Mouse (Mus musculus) layer of hippocampus, postnatal 36 days (tissue): ENCODE results near the gene Aox4. TPM values are rescaled to one million over a fixed set of nuclear protein-coding genes. Genes with fewer than 3 reads are reported as not detected.

ENCODE experiments used
- DNase-seq, 2 experiments: peaks; one replicate each; pipeline ENCODE4 v3.0.0; 2022
- total RNA-seq, 2 experiments: library from RNA; stranded (reverse); gene quantifications; 2 replicates each; pipeline ENCODE4 v1.2.3; 2021

The Aox4 gene
- 1 to 10 TPM; 1.8 to 2.2 TPM for total RNA-seq

- peak; percentile 23 to 45 for DNase-seq
Measured at GRCm38 (mm10) chr1:58210203-58210602, at the start of gene Aox4. Gene Aox4 (plus strand): TSS chr1:58210397.

GRCm38 (mm10) chr1:58169893-58170292 lies 40.3 kb upstream of the Aox4 start:
- no peak for DNase-seq

- no peak for DNase-seq
Measured at GRCm38 (mm10) chr1:58188514-58189175, 21.6 kb upstream of the Aox4 start.

- no peak for DNase-seq
Measured at GRCm38 (mm10) chr1:58194317-58194716, 15.9 kb upstream of the Aox4 start.

GRCm38 (mm10) chr1:58194988-58195387 lies 15.2 kb upstream of the Aox4 start:
- no peak for DNase-seq

GRCm38 (mm10) chr1:58195541-58195940 lies 14.7 kb upstream of the Aox4 start:
- DNase-seq, result no peak

GRCm38 (mm10) chr1:58197023-58197422 lies 13.2 kb upstream of the Aox4 start:
- no peak for DNase-seq

- DNase-seq, result no peak
Measured at GRCm38 (mm10) chr1:58198386-58198785, 11.8 kb upstream of the Aox4 start.

- no peak for DNase-seq
Measured at GRCm38 (mm10) chr1:58212805-58213204, 2.6 kb downstream of the Aox4 start.

GRCm38 (mm10) chr1:58213838-58214237 lies 3.6 kb downstream of the Aox4 start:
- DNase-seq, result no peak

- no peak for DNase-seq
Measured at GRCm38 (mm10) chr1:58215353-58215752, 5.2 kb downstream of the Aox4 start.

- DNase-seq, result no peak
Measured at GRCm38 (mm10) chr1:58215956-58216532, 5.8 kb downstream of the Aox4 start.

GRCm38 (mm10) chr1:58221070-58221469 lies 10.9 kb downstream of the Aox4 start:
- DNase-seq, result no peak

- no peak for DNase-seq
Measured at GRCm38 (mm10) chr1:58221879-58222278, 11.7 kb downstream of the Aox4 start.

GRCm38 (mm10) chr1:58228086-58228485 lies 17.9 kb downstream of the Aox4 start:
- no peak for DNase-seq

- no peak for DNase-seq
Measured at GRCm38 (mm10) chr1:58228916-58229315, 18.7 kb downstream of the Aox4 start.

GRCm38 (mm10) chr1:58229774-58230173 lies 19.6 kb downstream of the Aox4 start:
- no peak for DNase-seq

GRCm38 (mm10) chr1:58230542-58230941 lies 20.3 kb downstream of the Aox4 start:
- DNase-seq, result no peak

GRCm38 (mm10) chr1:58235405-58235804 lies 25.2 kb downstream of the Aox4 start:
- no peak for DNase-seq

- DNase-seq, result no peak
Measured at GRCm38 (mm10) chr1:58237527-58238299, 27.5 kb downstream of the Aox4 start.

- no peak for DNase-seq
Measured at GRCm38 (mm10) chr1:58238440-58238839, 28.2 kb downstream of the Aox4 start.

GRCm38 (mm10) chr1:58238961-58239360 lies 28.8 kb downstream of the Aox4 start:
- DNase-seq, result no peak

GRCm38 (mm10) chr1:58240347-58240746 lies 30.1 kb downstream of the Aox4 start:
- no peak for DNase-seq

- no peak for DNase-seq
Measured at GRCm38 (mm10) chr1:58244487-58244886, 34.3 kb downstream of the Aox4 start.
